Mouse (Mus musculus) heart, postnatal 14 days (tissue): Measurements from ENCODE around the gene 2300003K06Rik. TPM values are rescaled to one million over a fixed set of nuclear protein-coding genes. Genes with fewer than 3 reads are reported as not detected.
"Not testable (repeated sequence)": the region's sequence is repeated elsewhere in the genome, so short reads cannot be mapped to it uniquely, and the experiment has no call there.

Experiments used
- DNase-seq, 2 experiments: peaks; one replicate each; pipeline ENCODE4 v3.0.0; 2021 to 2022
- intact Hi-C: fragments of 180-260 bp; cut with DNase I; formaldehyde crosslinking; loops from one replicate; pipeline ENCODE4 v1.15.1; 2025
- long read RNA-seq, 2 experiments: library from polyadenylated mRNA; stranded (forward); transcript quantifications; one replicate each; pipeline ENCODE4 v2.0.0; 2021
- total RNA-seq, 2 experiments: library from RNA; stranded (reverse); gene quantifications; 2 replicates each; pipeline ENCODE4 v1.2.3; 2021

Gene 2300003K06Rik
- total RNA-seq = not detected
- long read RNA-seq, experiment 1 = 0 reads
- long read RNA-seq, experiment 2 = 0 reads

DNA sequence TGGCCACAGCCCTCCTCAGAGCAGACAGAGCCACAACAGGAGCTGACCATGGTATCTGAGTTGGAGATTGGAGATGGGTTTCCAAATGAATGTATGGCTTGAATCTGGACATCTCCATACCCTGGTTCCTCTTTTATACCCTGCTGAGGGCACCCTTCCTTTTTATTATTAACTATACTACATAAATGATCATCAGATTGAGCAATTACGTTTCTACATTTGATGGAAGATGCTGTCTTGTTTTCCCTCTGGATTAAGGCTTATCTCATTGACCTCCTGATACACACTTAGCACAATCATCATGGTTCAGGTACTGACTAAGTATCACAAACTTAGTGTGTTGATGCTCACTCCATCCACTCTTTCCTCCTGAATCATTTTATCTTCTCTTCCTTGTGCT, at the start of gene 2300003K06Rik:
2300003K06Rik (minus strand) TSS at position 101 of the 400 bp plus-strand sequence.
- intact Hi-C loops = no loop called here
- no peak for DNase-seq

GRCm38 (mm10) chr11:99878887-99879286, 41.0 kb upstream of the 2300003K06Rik start, which contains the start of gene Gm11567:
Gm11567 (plus strand) TSS chr11:99879187.
- DNase-seq, intact Hi-C loops: not testable (repeated sequence)

- intact Hi-C loops, DNase-seq: not testable (repeated sequence)
Measured at GRCm38 (mm10) chr11:99873089-99873488, 35.2 kb upstream of the 2300003K06Rik start, which contains the start of gene Krtap9-1. Krtap9-1 (plus strand) TSS chr11:99873389.

DNA sequence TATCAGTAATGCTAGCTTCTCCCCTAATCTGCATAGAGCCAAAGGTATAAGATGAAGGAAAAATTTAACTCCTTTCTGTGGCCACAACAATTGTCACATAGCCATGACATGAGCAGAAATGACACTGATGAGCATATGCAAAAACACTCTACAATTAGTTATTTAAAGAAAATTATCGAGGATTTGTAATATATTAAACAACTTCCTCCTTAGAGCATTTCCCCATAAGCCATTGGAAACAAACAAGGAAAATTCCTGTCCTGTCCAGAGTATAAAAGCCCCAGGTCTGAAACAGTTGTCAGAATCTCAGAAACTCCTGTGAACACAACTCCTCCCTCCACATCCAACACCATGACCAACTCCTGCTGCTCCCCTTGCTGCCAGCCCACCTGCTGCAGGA, 26.3 kb upstream of the 2300003K06Rik start, which contains the start of gene Gm11559:
Gm11559 (plus strand) TSS at position 301 of the 400 bp plus-strand sequence.
- intact Hi-C loops, DNase-seq: not testable (repeated sequence)

DNA sequence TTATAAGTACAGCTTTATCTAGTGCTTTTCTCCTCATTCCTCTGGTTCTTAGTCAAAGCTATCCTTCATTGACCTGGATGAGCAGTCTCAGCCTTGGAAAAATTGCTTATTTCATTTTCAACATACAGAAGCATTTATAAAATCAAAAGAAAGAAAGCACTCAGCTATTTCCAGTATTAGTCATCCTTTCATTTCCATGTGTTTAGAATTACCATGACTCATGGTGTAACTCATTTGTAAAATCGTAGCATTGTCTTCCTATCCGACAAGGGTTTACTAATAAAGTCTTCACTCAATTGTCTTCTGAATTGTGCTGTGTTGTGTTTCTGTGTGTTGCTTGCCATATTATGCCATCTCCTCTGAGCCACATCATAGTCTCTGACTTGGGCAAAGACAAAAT, 20.9 kb upstream of the 2300003K06Rik start:
- intact Hi-C loops = no loop called here
- DNase-seq = no peak

GRCm38 (mm10) chr11:99857617-99858016, 19.8 kb upstream of the 2300003K06Rik start, which contains the start of gene Gm11568:
Gm11568 (plus strand) TSS chr11:99857917.
- no peak for DNase-seq

DNA sequence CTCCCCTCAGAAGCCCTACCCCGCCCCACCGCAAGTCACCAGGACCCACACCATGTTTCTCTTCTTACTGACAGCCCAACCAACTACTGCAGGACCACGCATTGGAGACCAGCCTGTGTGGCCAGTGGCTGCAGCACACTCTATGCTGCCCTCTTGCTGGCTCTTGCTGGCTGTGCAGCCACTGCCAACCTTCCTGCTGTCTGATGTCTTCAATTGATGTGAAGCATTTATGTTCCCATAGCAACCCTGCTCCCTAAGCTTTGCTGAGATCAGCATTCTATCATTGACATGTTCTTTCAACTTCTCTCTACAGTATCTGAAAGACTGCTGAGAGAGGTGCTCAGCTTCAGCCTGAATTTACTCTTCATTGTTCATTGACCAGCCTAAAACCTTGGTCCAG, 16.3 kb upstream of the 2300003K06Rik start:
- intact Hi-C loops = no loop called here
- no peak for DNase-seq

More at GRCm38 (mm10) chr11:99857617-99858016, 19.8 kb upstream of the 2300003K06Rik start, which contains the start of gene Gm11568:
- intact Hi-C loops = no loop called here

- intact Hi-C loops = no loop called here
Measured at GRCm38 (mm10) chr11:99851508-99851907, 13.6 kb upstream of the 2300003K06Rik start, which contains the start of gene Krtap4-16. Krtap4-16 (minus strand) TSS chr11:99851608.

GRCm38 (mm10) chr11:99846746-99847145, 8.9 kb upstream of the 2300003K06Rik start:
- DNase-seq = no peak
- intact Hi-C loops = no loop called here

More at GRCm38 (mm10) chr11:99851508-99851907, 13.6 kb upstream of the 2300003K06Rik start, which contains the start of gene Krtap4-16:
- DNase-seq = no peak

GRCm38 (mm10) chr11:99842185-99842584, 4.3 kb upstream of the 2300003K06Rik start:
- DNase-seq = no peak
- intact Hi-C loops = no loop called here

DNA sequence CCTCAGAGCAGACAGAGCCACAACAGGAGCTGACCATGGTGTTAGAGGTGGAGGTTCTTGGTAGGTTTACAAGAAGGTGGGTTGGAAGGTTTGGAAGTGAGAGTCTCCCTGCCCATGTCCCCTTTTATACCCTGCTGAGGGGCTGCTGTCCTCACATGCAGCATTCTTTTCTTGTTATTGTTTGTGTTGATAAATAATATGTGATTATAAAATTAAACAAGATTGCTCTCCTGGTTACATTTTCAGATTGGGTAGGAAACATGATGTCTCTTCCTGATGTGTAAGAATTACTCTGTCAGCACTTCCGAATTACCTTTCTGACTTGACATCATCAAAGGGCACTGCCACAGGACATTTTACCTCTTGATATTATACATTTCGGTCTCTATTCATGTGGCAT, 22.3 kb downstream of the 2300003K06Rik start, which contains the start of gene Gm11564:
Gm11564 (minus strand) TSS at position 101 of the 400 bp plus-strand sequence.
- DNase-seq, intact Hi-C loops: not testable (repeated sequence)

- intact Hi-C loops, DNase-seq: not testable (repeated sequence)
Measured at GRCm38 (mm10) chr11:99809792-99810191, 28.1 kb downstream of the 2300003K06Rik start, which contains the start of gene Krtap4-13. Krtap4-13 (minus strand) TSS chr11:99809892.

DNA sequence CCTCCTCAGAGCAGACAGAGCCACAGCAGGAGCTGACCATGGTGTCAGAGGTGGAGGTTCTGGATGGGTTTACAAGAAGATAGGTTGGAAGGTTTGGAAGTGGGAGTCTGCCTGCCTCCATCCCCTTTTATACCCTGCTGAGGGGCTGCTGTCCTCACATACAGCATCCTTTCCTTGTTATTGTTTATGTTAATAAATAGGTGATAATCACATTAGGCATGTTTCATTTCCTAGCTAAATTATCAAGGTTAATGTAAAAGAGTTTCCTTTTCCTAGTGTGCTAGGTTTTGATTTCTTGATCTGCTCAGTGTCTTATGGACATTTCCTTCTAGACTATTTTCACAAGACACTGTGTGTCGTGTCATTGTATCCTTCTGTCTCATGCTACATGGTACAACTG, 33.5 kb downstream of the 2300003K06Rik start, which contains the start of gene Gm11554:
Gm11554 (minus strand) TSS at position 101 of the 400 bp plus-strand sequence.
- intact Hi-C loops, DNase-seq: not testable (repeated sequence)

GRCm38 (mm10) chr11:99798832-99799231, 39.0 kb downstream of the 2300003K06Rik start, which contains the start of gene Gm11569:
Gm11569 (minus strand) TSS chr11:99798932.
- DNase-seq, intact Hi-C loops: not testable (repeated sequence)

- intact Hi-C loops = no loop called here
- DNase-seq = no peak
Measured at GRCm38 (mm10) chr11:99793367-99793766, 44.5 kb downstream of the 2300003K06Rik start, which contains the start of gene Gm11596. Gm11596 (minus strand) TSS chr11:99793467.

Other genes with a start within 250 kb of the 2300003K06Rik start
- gene Krtap1-3, start 246.7 kb downstream of the 2300003K06Rik start, total RNA-seq = not detected
- gene Krtap9-3, start 240.0 kb downstream of the 2300003K06Rik start, total RNA-seq = not detected
- gene Gm11938, start 234.8 kb downstream of the 2300003K06Rik start, total RNA-seq = not detected
- not detected for gene Gm11937, start 227.9 kb downstream of the 2300003K06Rik start, total RNA-seq
- gene Krtap2-4, start 223.2 kb downstream of the 2300003K06Rik start, total RNA-seq = not detected
- gene Gm11562, start 217.6 kb downstream of the 2300003K06Rik start, total RNA-seq = not detected
- not detected for gene Krtap4-1, start 209.8 kb downstream of the 2300003K06Rik start, total RNA-seq
- not detected for gene Krtap4-2, start 203.0 kb downstream of the 2300003K06Rik start, total RNA-seq
- gene Krtap4-7, start 194.0 kb downstream of the 2300003K06Rik start, total RNA-seq = not detected
- not detected for gene Gm11555, start 187.8 kb downstream of the 2300003K06Rik start, total RNA-seq
- gene Gm11563, start 179.1 kb downstream of the 2300003K06Rik start, total RNA-seq = not detected
- not detected for gene Krtap4-6, start 172.1 kb downstream of the 2300003K06Rik start, total RNA-seq
- gene Gm14190, start 147.3 kb downstream of the 2300003K06Rik start, total RNA-seq = not detected
- gene Gm14180, start 103.8 kb downstream of the 2300003K06Rik start, total RNA-seq = not detected
- gene Gm11595, start 65.2 kb downstream of the 2300003K06Rik start, total RNA-seq = not detected
- gene Krtap4-8, start 57.4 kb downstream of the 2300003K06Rik start, total RNA-seq = not detected
- not detected for gene Krtap4-9, start 52.9 kb downstream of the 2300003K06Rik start, total RNA-seq
- not detected for gene Gm11596, start 44.6 kb downstream of the 2300003K06Rik start, total RNA-seq
- not detected for gene Gm11569, start 39.1 kb downstream of the 2300003K06Rik start, total RNA-seq
- not detected for gene Gm11554, start 33.6 kb downstream of the 2300003K06Rik start, total RNA-seq
- not detected for gene Krtap4-13, start 28.2 kb downstream of the 2300003K06Rik start, total RNA-seq
- gene Gm11564, start 22.4 kb downstream of the 2300003K06Rik start, total RNA-seq = not detected
- gene Krtap4-16, start 13.5 kb upstream of the 2300003K06Rik start, total RNA-seq = not detected
- not detected for gene Gm11568, start 19.9 kb upstream of the 2300003K06Rik start, total RNA-seq
- gene Gm11559, start 26.4 kb upstream of the 2300003K06Rik start, total RNA-seq = not detected
- gene Krtap9-1, start 35.3 kb upstream of the 2300003K06Rik start, total RNA-seq = not detected
- not detected for gene Gm11567, start 41.1 kb upstream of the 2300003K06Rik start, total RNA-seq
- gene Krtap31-1, start 69.9 kb upstream of the 2300003K06Rik start, total RNA-seq = not detected
- not detected for gene Gm11565, start 76.7 kb upstream of the 2300003K06Rik start, total RNA-seq
- not detected for gene Krtap31-2, start 98.2 kb upstream of the 2300003K06Rik start, total RNA-seq
- not detected for gene Krtap9-5, start 110.4 kb upstream of the 2300003K06Rik start, total RNA-seq
- gene Krtap29-1, start 141.0 kb upstream of the 2300003K06Rik start, total RNA-seq = not detected
- not detected for gene Krtap16-1, start 148.5 kb upstream of the 2300003K06Rik start, total RNA-seq
- gene Krtap17-1, start 155.9 kb upstream of the 2300003K06Rik start, total RNA-seq = not detected
- not detected for gene Krt33a, start 178.1 kb upstream of the 2300003K06Rik start, total RNA-seq
- not detected for gene Krt33b, start 191.8 kb upstream of the 2300003K06Rik start, total RNA-seq
- gene Krt34, start 203.5 kb upstream of the 2300003K06Rik start, total RNA-seq = not detected
- not detected for gene Krt31, start 212.5 kb upstream of the 2300003K06Rik start, total RNA-seq